Mouse (Mus musculus): ENCODE measurements around the gene Rpl36-ps4. TPM values are rescaled to one million over a fixed set of nuclear protein-coding genes. Genes with fewer than 3 reads are reported as not detected.
"Not testable (repeated sequence)": the region's sequence is repeated elsewhere in the genome, so short reads cannot be mapped to it uniquely, and the experiment has no call there.

Gene Rpl36-ps4
- total RNA-seq, 2 experiments from 2014 or later: not detected

DNA sequence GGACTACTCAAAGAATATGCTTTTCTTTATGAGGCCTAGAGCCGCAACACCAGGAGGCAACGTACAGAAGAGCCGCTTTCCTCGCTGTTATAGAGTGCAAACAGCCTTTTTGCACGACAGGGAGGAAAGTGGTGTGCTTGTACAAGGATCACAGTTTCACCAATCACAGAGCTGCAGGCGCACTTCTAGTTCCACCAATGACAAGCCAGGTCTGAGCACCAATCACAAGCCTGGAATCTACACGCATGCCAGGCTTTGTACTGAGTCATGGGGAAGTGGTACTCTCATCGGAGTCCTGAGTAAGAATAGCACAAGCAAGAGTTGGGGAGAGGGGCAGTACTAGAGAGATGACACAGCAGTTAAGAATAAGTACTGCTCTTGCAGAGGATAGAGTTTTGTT, 14.0 kb downstream of the Rpl36-ps4 start:
- no peak for ATAC-seq (replicated peaks; ENCODE audit: low FRiP score, poor library complexity, severe bottlenecking)

DNA sequence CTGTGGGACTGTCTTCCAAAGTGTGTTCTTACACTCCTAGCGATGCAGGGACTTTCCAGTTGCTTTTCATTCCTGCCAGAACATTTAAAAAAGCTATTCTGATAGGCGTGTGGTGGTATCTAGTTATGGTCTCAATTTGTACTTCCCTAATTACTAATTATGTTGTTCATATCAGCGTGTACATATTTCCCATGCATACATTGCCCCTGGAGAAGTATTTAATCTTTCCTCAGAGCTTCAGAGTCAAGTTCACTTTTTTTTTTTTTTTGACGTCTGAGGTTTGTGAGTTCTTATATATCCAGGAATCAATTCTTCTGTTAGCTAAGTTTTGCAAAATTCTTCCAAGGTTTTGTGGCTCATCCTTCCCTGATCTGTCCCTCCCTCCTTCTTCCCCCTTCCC, 15.4 kb downstream of the Rpl36-ps4 start:
- no peak for ATAC-seq (replicated peaks; ENCODE audit: low FRiP score, poor library complexity, severe bottlenecking)

DNA sequence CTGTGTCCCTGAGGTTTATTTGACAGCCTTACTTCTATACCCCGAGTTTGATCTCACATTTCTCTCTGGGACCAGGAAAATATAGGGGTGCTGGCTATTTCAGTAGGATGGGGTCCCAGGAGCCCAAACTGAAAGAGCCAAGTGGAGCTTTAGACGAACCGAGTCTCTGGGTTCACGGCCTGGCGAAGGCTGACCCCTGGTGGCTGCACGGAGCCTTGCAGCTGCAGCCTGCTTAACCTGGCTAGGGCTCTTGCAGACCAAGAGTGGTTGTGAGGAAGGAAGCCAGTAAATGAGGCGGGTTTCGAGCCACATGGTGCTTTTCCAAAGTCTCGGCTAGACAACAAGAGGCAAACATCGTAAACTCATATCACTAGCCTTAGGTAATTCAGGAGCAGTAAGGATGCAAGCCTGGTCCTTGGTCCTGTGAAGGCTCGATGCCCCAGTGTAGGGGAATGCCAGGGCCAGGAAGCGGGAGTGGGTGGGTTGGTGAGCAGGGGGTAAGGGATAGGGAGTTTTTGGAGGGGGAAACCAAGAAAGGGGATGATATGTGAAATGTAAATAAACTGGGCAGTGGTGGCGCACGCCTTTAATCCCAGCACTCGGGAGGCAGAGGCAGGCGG, 28.3 kb downstream of the Rpl36-ps4 start:
- ATAC-seq (replicated peaks; ENCODE audit: low FRiP score, poor library complexity, severe bottlenecking): peak; percentile 90

DNA sequence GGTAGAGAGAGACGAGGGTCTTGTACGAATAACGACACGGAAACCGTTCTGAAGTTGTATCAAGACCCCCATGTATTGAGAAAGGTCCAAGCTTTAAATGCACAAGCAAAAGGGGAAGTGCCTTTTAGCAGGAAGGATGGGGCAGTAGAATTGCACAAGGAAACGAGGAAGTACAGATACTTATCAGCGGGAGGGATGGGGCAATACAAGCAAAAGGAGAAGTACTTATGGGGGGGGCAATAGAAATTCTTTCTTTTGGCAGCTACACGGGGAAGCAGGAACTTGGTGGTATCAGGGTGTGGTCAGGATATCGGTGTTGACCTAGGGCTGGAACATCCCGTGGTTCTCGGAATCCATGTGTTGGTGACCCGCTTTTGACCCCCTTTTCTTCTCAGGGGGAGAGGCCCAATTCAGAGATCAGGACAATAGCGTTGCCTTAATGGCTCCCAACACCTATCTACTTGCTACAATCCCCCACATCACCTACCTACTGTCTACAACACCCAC, 33.9 kb downstream of the Rpl36-ps4 start:
- ATAC-seq (replicated peaks; ENCODE audit: low FRiP score, poor library complexity, severe bottlenecking): not testable (repeated sequence)

DNA sequence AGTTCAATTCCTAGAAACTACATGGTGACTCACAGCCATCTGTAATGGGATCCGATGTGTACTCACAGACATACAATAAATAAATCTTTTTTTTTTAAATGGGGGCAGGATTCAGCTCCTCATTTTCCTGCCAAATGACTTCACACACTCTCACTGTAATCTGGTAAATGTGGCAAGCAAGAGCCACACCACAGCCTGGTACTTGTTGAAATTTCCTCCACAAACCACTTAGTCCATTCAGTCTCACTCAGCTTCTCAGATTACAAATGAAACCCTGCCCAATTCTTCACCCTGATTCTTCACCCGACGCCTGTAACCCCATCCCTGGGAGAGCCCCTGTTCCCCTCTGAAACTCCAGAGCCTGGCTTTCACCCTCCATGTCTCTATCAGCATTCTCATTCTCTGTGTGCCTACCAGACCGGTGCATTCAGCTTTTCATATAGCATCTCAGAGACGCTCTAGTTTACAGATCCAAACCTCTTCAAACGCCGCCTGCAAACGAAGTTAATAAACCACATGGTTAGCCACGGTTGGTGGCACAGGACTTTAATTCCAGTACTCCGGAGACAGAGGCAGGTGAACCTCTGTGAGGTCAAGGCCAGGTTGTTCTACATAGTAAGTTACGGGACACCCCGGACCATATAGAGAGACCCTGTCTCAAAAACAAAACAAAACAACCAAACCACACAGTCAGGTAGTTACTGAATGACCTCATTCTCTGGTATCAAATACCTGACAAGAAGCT, 36.5 kb downstream of the Rpl36-ps4 start:
- ATAC-seq (replicated peaks; ENCODE audit: low FRiP score, poor library complexity, severe bottlenecking): no peak

DNA sequence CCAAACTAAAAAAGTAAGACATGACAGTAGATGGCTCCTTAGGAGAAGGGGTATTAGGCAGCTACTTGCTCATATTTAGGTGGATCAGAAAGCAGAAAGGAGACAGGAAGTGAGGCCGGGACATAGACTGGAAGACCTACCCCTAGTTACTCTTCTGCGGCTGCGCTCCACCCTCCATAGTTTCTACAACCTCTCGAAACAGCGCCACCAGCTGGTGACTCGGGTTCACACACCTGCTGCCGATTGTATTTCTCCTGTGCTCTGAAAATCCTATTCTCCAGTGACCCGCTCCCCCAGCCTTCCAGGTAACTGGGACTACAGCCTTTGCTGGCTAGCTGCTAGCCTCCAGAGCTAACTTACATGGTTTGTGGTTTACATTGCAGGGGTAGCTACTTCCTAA, 37.5 kb downstream of the Rpl36-ps4 start:
- ATAC-seq (replicated peaks; ENCODE audit: low FRiP score, poor library complexity, severe bottlenecking): no peak

DNA sequence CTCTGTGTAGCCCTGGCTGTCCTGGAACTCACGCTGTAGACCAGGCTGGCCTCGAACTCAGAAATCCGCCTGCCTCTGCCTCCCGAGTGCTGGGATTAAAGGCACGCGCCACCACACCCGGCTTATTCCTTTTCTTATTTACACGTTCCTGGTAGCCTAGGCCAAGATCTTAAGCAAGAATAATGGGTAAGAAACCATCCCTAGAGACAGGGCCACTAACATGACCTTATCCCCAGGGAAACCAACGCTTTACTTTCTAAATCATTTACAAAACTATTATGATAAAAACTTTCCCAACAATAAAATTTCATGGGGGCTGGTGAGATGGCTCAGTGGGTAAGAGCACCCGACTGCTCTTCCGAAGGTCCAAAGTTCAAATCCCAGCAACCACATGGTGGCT, 38.6 kb downstream of the Rpl36-ps4 start:
- ATAC-seq (replicated peaks; ENCODE audit: low FRiP score, poor library complexity, severe bottlenecking): not testable (repeated sequence)

DNA sequence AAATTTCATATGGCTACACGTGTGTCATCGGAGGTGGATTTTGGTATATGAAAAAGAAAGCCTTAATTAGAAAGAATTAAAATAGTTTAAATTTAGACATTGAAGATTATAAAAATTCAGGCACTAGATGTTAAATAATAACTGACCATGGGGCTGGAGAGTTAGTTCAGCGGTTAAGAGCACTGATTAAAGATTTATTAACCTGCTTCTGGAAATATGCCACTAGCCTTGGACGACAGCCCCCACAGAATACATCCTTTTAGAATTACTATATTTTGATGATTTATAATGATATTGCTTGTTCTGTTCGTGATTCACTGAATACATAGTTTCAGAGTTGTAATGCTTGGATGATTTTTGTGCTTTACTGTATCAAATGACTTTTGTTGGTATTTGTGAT, 39.2 kb downstream of the Rpl36-ps4 start:
- not testable (repeated sequence) for ATAC-seq (replicated peaks; ENCODE audit: low FRiP score, poor library complexity, severe bottlenecking)

DNA sequence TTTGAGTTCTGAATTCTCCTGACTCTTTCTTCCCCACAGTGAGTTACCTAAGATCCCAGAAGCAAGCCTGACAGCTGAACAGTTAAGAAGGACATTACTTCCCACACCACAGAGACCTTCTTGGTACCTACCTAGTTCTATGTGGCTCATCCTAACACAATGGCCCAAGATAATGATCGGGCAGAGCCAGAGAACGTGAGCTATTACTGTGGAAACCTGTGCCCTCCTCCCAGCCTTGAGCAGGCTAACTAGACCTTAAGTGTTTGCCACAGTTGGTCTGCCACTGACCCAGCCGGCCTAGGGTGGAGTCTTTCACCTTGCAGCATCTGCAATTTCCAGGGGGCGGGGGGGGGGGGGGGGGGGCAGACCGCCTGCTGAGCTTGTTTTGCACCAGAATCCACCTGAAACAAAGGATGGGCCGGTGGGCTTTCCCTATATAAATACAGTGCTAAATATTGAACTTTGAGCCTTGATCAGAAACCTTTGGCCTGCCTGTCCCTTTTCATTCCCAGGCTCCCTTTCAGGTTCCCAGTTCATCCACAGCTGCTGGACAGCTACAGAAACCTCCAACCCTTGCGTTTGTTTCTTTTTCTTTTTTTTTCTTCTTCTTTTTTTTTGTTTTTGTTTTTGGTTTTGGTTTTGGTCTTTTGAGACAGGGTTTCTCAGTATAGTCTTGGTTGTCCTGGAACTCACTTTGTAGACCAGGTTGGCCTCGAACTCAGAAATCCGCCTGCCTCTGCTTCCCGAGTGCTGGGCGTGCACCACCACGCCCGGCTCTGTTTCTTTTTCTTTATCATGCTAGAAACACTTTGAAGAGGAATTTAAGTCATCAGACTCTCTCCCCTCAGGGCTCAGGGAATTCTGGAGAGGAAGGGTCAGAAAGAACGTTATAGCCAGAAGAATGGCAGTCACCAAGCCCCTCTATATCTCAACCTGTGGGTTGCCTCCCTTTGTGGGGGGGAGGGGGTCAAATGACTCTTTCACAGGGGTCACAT, 42.6 kb downstream of the Rpl36-ps4 start:
- ATAC-seq (replicated peaks; ENCODE audit: low FRiP score, poor library complexity, severe bottlenecking): no peak

DNA sequence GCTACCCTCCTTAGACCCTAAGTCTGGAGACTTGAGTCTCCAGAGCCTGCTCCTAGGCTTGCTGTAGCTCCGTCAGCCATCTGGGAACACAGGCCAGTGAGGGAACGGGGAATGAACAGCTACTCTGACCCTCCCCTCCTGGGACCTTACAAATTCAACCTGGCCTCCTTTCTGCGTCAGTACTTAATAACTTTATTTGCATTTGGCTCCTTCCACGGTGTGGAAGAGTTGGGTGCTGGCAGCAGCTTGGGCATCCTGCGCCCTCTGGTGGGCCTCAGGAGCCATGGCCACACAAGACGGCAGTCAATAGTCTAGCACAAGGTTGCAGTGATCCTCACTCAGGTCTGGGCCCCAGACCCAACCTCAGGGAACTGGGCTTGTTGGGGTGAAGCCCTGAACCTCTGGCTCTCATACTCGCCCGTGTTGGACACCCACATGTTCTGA, 47.7 kb downstream of the Rpl36-ps4 start:
- peak; percentile 100 for ATAC-seq (replicated peaks; ENCODE audit: low FRiP score, poor library complexity, severe bottlenecking)

Other genes starting within 250 kb of the Rpl36-ps4 start
- gene Msh2, start 248.6 kb upstream of the Rpl36-ps4 start, total RNA-seq (2015; ENCODE audit: low replicate concordance): 4.8 and 10.9 TPM in 2 replicates
- gene Msh2, start 248.6 kb upstream of the Rpl36-ps4 start, total RNA-seq (2017; ENCODE audit: low replicate concordance): 15.4 and 17.3 TPM in 2 replicates
- gene Kcnk12, start 123.0 kb upstream of the Rpl36-ps4 start, total RNA-seq (2015; ENCODE audit: low replicate concordance): 0.84 TPM in 1 of 2 replicates, not detected in the other
- gene Kcnk12, start 123.0 kb upstream of the Rpl36-ps4 start, total RNA-seq (2017; ENCODE audit: low replicate concordance): 0.42 and 0.51 TPM in 2 replicates
- gene Msh6, start 54.1 kb downstream of the Rpl36-ps4 start, total RNA-seq (2015; ENCODE audit: low replicate concordance): 15.2 and 21.5 TPM in 2 replicates
- 21.4 and 22.9 TPM in 2 replicates for gene Msh6, start 54.1 kb downstream of the Rpl36-ps4 start, total RNA-seq (2017; ENCODE audit: low replicate concordance)
- gene Fbxo11, start 144.3 kb downstream of the Rpl36-ps4 start, total RNA-seq (2015; ENCODE audit: low replicate concordance): 11.5 and 13.2 TPM in 2 replicates
- gene Fbxo11, start 144.3 kb downstream of the Rpl36-ps4 start, total RNA-seq (2017; ENCODE audit: low replicate concordance): 5.7 and 8.7 TPM in 2 replicates

All from erythroblast, adult 5-6 weeks (primary cell).